Mouse (Mus musculus) fat pad, adult 2 months (tissue): ENCODE data around the gene Gm20388.

Experiments
- DNase-seq: peaks from one replicate; pipeline ENCODE4 v3.0.0-alpha.2; 2011; ENCODE audit warnings: low read depth, low spot score; ENCODE audit errors: extremely low read depth

Gene Gm20388

DNA sequence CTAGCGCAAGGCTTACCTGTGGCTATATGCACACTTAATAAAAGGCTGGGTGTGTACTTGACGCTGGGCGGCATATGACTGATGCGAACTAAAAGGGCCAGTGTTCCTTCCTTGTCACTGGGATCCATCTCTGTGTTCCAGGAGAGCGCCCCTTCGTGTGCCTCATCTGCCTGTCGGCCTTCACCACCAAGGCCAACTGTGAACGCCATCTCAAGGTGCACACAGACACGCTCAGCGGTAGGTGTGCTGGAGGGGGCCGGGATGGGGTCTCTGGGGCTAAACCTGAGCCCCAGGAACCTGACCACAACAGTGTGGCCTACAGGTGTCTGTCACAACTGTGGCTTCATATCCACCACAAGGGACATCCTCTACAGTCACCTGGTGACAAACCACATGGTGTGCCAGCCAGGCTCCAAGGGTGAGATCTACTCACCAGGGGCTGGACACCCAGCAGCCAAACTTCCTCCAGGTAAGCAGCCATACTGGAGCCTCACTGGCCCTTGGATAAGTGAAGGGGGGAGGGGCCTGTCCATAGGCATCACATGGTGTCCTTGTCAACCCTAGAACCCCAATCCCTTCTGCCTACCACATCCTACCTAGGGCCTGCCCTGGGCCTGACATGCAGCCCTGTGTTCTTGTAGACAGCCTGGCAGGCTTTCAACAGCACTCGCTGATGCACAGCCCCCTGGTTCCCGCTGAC is 2424.3 kb downstream of the Gm20388 start:
- no peak for DNase-seq

- no peak for DNase-seq
Measured at GRCm38 (mm10) chr8:122335638-122336250, 2425.1 kb downstream of the Gm20388 start.

- no peak for DNase-seq
Measured at GRCm38 (mm10) chr8:122336251-122336910, 2425.7 kb downstream of the Gm20388 start.

GRCm38 (mm10) chr8:122338852-122339251 is 2428.2 kb downstream of the Gm20388 start:
- DNase-seq, result no peak

DNA sequence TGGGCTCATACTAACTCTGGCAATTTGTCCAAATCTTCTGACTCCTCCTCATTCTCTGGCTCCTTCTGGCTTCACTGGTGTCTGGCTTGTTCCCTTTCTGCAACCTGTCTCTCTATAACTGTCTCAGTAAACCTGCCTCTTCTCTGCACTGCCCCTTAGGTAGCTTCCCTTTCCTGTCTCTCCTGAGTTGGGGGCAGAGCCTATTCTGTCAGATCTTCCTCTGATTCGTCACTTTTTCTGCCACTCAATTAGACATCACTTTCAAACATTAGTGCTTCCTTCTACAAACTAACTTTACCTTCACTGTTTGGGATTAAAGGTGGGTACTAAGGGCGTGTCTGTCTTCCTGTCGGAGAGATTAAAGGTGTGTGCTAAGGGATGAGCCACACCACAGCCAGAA is 2430.1 kb downstream of the Gm20388 start:
- DNase-seq, result no peak

- no peak for DNase-seq
Measured at GRCm38 (mm10) chr8:122341790-122342189, 2431.1 kb downstream of the Gm20388 start.

DNA sequence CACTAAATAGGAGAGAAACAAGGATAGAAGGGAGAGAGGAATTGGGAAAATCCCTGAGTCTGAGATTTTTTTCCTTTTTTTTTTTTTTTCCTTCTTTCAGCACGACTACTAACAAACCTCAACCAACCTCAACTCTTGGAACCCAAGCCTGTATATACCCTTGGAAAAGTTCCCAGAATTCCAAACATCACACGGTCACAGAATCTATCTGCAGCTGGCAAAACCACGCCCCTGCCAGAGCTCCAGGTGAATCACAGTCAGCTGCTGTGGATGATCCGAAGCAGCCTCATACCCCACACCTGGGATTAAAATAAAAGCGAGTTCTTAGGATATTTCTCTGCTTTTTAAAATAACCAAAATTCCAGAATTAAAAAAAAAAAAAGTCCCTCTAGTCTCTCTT is 2431.7 kb downstream of the Gm20388 start:
- DNase-seq, result no peak

- DNase-seq, result no peak
Measured at GRCm38 (mm10) chr8:122342806-122343209, 2432.2 kb downstream of the Gm20388 start.

- no peak for DNase-seq
Measured at GRCm38 (mm10) chr8:122343341-122343740, 2432.7 kb downstream of the Gm20388 start.

DNA sequence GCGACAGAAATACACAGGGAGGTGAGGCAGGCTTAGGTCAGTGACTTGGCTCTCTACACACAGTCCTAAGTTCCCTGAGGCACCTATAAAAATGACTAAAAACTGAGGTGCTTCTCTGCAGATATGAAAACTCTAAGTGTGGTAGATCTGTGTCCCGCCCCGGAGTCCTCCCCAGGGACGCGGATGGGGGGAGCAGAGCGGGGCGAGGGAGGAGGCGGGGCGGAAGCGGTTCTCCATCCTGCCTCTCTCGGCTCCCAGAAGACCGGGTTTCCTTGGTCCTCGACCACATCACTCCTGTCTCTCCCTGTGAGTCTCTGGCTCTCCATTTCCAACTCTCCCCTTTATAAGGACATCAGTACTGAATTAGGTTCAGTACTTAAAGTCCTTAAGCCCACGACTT is 2433.1 kb downstream of the Gm20388 start:
- no peak for DNase-seq

DNA sequence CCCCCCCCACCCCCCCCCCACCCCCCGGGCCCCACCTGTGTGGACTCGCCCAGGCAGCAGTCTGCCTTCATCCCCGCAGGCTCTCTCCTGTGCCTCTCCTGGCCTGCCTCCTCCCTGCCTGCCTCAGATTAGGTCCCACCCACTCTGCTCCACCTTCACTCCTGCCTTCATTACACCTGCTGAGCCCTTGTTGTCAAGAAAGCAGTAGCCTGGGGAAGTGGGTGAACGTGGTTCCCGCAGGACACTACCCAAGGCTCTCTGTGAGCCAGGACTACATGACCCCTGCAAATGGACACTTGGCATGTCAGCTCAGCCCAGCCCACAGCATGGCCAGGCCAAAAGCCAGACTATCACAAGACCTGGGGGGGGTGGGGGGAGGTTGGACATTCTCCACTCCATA is 2433.6 kb downstream of the Gm20388 start:
- no peak for DNase-seq

GRCm38 (mm10) chr8:122345181-122346095 is 2434.8 kb downstream of the Gm20388 start:
- DNase-seq, result no peak

DNA sequence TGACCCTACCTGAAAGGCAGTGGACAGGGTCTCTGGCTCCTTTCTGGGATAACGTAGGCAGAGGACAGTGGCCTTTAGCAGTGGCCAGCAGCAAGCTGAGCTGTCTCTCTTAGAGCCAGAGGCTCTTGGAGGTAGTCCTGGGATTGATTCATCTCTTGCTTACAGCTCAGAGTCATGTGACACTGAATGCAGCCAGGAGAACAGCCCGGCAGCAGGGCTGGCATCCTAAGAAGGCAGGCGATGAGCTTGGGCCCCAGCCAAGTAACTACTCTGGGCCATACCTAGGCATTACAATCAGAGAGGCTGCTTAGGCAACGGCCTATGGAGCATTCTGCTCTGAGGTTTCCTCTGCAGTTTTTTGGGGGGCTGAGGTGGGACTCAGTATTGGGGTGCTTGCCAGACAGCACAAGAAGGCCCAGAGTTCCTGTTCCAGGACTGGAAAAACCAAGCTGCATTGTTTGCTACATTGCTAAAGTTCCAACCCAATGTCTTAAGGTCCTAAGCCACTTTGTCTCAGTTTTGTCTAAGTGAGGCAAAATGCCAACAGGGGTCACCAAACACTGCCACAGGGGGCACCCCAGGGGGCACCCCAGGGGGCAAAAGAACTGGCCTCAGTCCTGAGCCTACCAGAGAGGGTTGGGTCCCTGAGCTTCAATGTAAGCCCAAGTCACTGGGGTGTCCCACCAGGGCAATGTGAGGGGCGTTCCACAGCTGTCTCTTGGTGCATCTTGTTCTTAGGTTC is 2437.3 kb downstream of the Gm20388 start:
- DNase-seq, result peak; percentile 74

DNA sequence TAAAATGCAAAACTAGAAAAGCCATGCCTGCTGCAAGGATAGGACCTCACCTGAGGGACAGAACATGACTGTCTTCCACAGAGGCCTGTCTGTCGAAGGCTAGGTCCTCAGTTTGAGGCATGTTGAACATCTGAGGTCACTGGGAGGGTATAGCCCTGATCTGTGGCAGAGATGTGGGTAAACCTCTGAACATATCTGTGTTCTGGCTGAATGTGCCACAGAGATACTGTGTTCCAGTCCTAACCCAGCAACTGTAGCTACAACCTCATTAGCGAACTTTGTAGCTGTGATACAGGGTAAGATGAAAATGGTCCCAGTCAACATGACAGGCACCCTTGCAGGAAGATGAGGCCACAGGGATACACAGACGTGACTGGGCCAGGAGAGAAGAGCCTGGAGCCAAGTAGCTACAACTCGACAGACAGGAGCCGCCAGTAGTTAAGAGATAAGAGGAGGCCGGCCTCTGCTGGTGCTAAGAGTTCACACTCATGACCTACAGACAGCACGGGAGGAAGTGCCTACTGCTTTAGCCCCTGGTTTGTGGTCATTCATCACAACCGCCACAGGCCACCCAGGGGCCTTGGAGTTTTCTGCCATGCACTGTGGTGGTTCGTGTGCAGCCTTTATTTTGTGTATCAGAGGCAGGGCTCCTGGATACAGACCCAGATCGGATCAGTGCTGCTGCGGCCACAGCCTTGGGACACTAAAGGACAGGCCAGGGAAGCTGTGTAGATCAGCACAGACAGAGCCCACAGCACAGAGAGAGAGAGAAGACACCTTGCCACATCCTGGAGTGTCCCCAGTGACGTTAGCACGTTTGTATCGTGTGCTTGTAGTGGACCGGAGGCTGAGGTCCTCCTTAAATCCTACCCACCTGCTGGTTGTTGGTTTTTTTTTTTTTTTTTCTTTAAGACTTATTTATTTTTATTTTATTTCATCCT is 2439.0 kb downstream of the Gm20388 start:
- DNase-seq, result no peak

DNA sequence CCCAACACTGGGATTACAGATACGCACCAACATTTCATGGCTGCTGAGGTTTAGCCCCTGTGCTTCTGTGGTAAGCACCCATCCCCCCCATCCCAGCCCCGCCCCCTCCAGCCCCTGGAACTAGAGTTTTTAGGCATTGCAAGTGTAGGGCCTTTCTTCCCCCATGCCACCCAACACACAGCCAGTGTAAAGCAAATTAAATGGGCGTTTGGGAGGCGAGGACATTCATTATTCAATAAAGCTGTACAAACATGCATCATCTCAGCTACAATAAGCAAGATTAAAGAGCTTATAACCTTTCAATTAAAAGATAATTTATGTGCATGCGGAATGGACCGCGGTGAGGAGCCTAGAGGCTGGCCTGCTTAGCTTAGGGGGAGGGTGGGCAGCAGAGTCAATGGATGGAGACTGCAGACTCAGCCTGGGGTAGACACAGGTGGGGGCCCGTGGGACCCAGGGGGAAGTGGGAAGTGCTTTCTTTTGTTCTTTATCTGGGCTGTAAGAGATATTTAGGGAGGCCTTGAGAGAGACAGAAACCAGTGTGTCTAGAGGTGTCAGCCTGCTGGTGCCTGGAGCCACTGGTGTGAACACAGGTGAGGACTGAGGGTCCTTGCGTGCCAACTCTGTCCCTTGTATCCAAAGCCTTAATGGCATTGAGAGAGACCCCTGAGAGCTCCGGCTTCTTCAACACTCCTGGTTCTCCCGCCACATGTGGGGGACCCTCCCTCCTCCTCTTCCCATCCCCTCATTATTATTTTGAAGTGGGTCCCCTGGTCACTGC is 2439.9 kb downstream of the Gm20388 start:
- DNase-seq, result no peak

- DNase-seq, result no peak
Measured at GRCm38 (mm10) chr8:122354157-122354556, 2443.5 kb downstream of the Gm20388 start.

- peak; percentile 65 for DNase-seq
Measured at GRCm38 (mm10) chr8:122355642-122356606, 2445.3 kb downstream of the Gm20388 start.
